Mouse (Mus musculus): ENCODE measurements around the gene Olfr461. TPM values are rescaled to one million over a fixed set of nuclear protein-coding genes. Genes with fewer than 3 reads are reported as not detected.
"Not testable (repeated sequence)": the region's sequence is repeated elsewhere in the genome, so short reads cannot be mapped to it uniquely, and the experiment has no call there.

Gene Olfr461
- total RNA-seq (2015; ENCODE audit: low replicate concordance) (not detected in 2 replicates), total RNA-seq (2017; ENCODE audit: low replicate concordance) (not detected in 2 replicates)

GRCm38 (mm10) chr6:40554950-40555349, at the start of gene Olfr461:
Olfr461 (minus strand) TSS chr6:40555050.
- no peak for ATAC-seq (replicated peaks; ENCODE audit: low FRiP score, poor library complexity, severe bottlenecking)

GRCm38 (mm10) chr6:40598546-40598945, 43.7 kb upstream of the Olfr461 start:
- ATAC-seq (replicated peaks; ENCODE audit: low FRiP score, poor library complexity, severe bottlenecking) = not testable (repeated sequence)

GRCm38 (mm10) chr6:40594804-40595550, 40.1 kb upstream of the Olfr461 start:
- no peak for ATAC-seq (replicated peaks; ENCODE audit: low FRiP score, poor library complexity, severe bottlenecking)

- no peak for ATAC-seq (replicated peaks; ENCODE audit: low FRiP score, poor library complexity, severe bottlenecking)
Observed at GRCm38 (mm10) chr6:40588346-40588745, 33.5 kb upstream of the Olfr461 start.

- ATAC-seq (replicated peaks; ENCODE audit: low FRiP score, poor library complexity, severe bottlenecking) = no peak
Observed at GRCm38 (mm10) chr6:40585645-40586044, 30.8 kb upstream of the Olfr461 start, which contains the start of gene Clec5a. Clec5a (minus strand) TSS chr6:40585821.

- no peak for ATAC-seq (replicated peaks; ENCODE audit: low FRiP score, poor library complexity, severe bottlenecking)
Observed at GRCm38 (mm10) chr6:40584336-40584735, 29.5 kb upstream of the Olfr461 start.

GRCm38 (mm10) chr6:40576305-40576704, 21.5 kb upstream of the Olfr461 start:
- ATAC-seq (replicated peaks; ENCODE audit: low FRiP score, poor library complexity, severe bottlenecking) = no peak

GRCm38 (mm10) chr6:40573618-40574017, 18.8 kb upstream of the Olfr461 start:
- ATAC-seq (replicated peaks; ENCODE audit: low FRiP score, poor library complexity, severe bottlenecking) = no peak

- ATAC-seq (replicated peaks; ENCODE audit: low FRiP score, poor library complexity, severe bottlenecking) = no peak
Observed at GRCm38 (mm10) chr6:40569187-40569586, 14.3 kb upstream of the Olfr461 start, which contains the start of gene Olfr460. Olfr460 (plus strand) TSS chr6:40569487.

GRCm38 (mm10) chr6:40544690-40545089, 10.2 kb downstream of the Olfr461 start:
- ATAC-seq (replicated peaks; ENCODE audit: low FRiP score, poor library complexity, severe bottlenecking) = no peak

- ATAC-seq (replicated peaks; ENCODE audit: low FRiP score, poor library complexity, severe bottlenecking) = no peak
Observed at GRCm38 (mm10) chr6:40519408-40519807, 35.4 kb downstream of the Olfr461 start, which contains the start of gene Prss37. Prss37 (minus strand) TSS chr6:40519508.

GRCm38 (mm10) chr6:40493229-40493628, 61.6 kb downstream of the Olfr461 start, which contains the start of gene Tas2r108:
Tas2r108 (plus strand) TSS chr6:40493529.
- ATAC-seq (replicated peaks; ENCODE audit: low FRiP score, poor library complexity, severe bottlenecking) = no peak

Other genes starting within 250 kb of the Olfr461 start
- gene Agk, start 229.9 kb downstream of the Olfr461 start, total RNA-seq (2015; ENCODE audit: low replicate concordance) = 5.0 and 5.9 TPM in 2 replicates
- gene Agk, start 229.9 kb downstream of the Olfr461 start, total RNA-seq (2017; ENCODE audit: low replicate concordance) = 2.8 and 4.0 TPM in 2 replicates
- 7.5 and 9.6 TPM in 2 replicates for gene E330009J07Rik, start 118.9 kb downstream of the Olfr461 start, total RNA-seq (2015; ENCODE audit: low replicate concordance)
- 2.8 and 6.0 TPM in 2 replicates for gene E330009J07Rik, start 118.9 kb downstream of the Olfr461 start, total RNA-seq (2017; ENCODE audit: low replicate concordance)
- not detected in 2 replicates for gene Wee2, start 116.0 kb downstream of the Olfr461 start, total RNA-seq (2015; ENCODE audit: low replicate concordance)
- gene Wee2, start 116.0 kb downstream of the Olfr461 start, total RNA-seq (2017; ENCODE audit: low replicate concordance) = not detected in 2 replicates
- gene Ssbp1, start 83.7 kb downstream of the Olfr461 start, total RNA-seq (2015; ENCODE audit: low replicate concordance) = 38.0 and 42.5 TPM in 2 replicates
- gene Ssbp1, start 83.7 kb downstream of the Olfr461 start, total RNA-seq (2017; ENCODE audit: low replicate concordance) = 17.8 and 23.8 TPM in 2 replicates
- not detected in 2 replicates for gene Tas2r137, start 63.8 kb downstream of the Olfr461 start, total RNA-seq (2015; ENCODE audit: low replicate concordance)
- gene Tas2r137, start 63.8 kb downstream of the Olfr461 start, total RNA-seq (2017; ENCODE audit: low replicate concordance) = not detected in 2 replicates
- not detected in 2 replicates for gene Tas2r108, start 61.5 kb downstream of the Olfr461 start, total RNA-seq (2015; ENCODE audit: low replicate concordance)
- not detected in 2 replicates for gene Tas2r108, start 61.5 kb downstream of the Olfr461 start, total RNA-seq (2017; ENCODE audit: low replicate concordance)
- gene Prss37, start 35.5 kb downstream of the Olfr461 start, total RNA-seq (2015; ENCODE audit: low replicate concordance) = not detected in 2 replicates
- gene Prss37, start 35.5 kb downstream of the Olfr461 start, total RNA-seq (2017; ENCODE audit: low replicate concordance) = not detected in 2 replicates
- gene Olfr460, start 14.4 kb upstream of the Olfr461 start, total RNA-seq (2015; ENCODE audit: low replicate concordance) = not detected in 2 replicates
- not detected in 2 replicates for gene Olfr460, start 14.4 kb upstream of the Olfr461 start, total RNA-seq (2017; ENCODE audit: low replicate concordance)
- 40.3 and 55.6 TPM in 2 replicates for gene Clec5a, start 30.8 kb upstream of the Olfr461 start, total RNA-seq (2015; ENCODE audit: low replicate concordance)
- gene Clec5a, start 30.8 kb upstream of the Olfr461 start, total RNA-seq (2017; ENCODE audit: low replicate concordance) = 32.6 and 35.8 TPM in 2 replicates
- gene Tas2r138, start 58.3 kb upstream of the Olfr461 start, total RNA-seq (2015; ENCODE audit: low replicate concordance) = not detected in 2 replicates
- not detected in 2 replicates for gene Tas2r138, start 58.3 kb upstream of the Olfr461 start, total RNA-seq (2017; ENCODE audit: low replicate concordance)
- 18.4 and 24.8 TPM in 2 replicates for gene Mgam, start 73.8 kb upstream of the Olfr461 start, total RNA-seq (2015; ENCODE audit: low replicate concordance)
- 8.1 and 23.0 TPM in 2 replicates for gene Mgam, start 73.8 kb upstream of the Olfr461 start, total RNA-seq (2017; ENCODE audit: low replicate concordance)

Data from erythroblast, adult 5-6 weeks (primary cell).